Mouse (Mus musculus) megakaryocyte, embryonic 14.5 days (primary cell): ENCODE measurements around the gene Rad51b.

Experiments
- FLI1 ChIP-seq: IDR thresholded peaks from 2 replicates; pipeline ENCODE4 v1.6.1; 2012; ENCODE audit warnings: low read length, inconsistent platforms, mixed read lengths
- GATA1 ChIP-seq: IDR thresholded peaks from 3 replicates; pipeline ENCODE4 v1.6.1; 2012; ENCODE audit warnings: mixed read lengths, low read length, inconsistent platforms, borderline replicate concordance

GRCm38 (mm10) chr12:79856116-79856909 lies 559.2 kb downstream of the Rad51b start:
- TF ChIP-seq GATA1 (no peak), FLI1 (no peak)
